Mouse (Mus musculus) thymus, adult 2 months (tissue): ENCODE measurements around the gene Tbp. TPM values are rescaled to one million over a fixed set of nuclear protein-coding genes. Genes with fewer than 3 reads are reported as not detected.

Experiments used
- DNase-seq: peaks from one replicate; pipeline ENCODE4 v3.0.0; 2021
- H3K27ac ChIP-seq: fragments of 200-500 bp; 2 replicates; pipeline ENCODE4 v1.5.1; 2012; ENCODE audit warnings: low read length, control low read depth; ENCODE audit not compliant: control insufficient read depth, insufficient read depth
- H3K27me3 ChIP-seq: fragments of 200-500 bp; 2 replicates; pipeline ENCODE4 v1.6.1; 2012; ENCODE audit warnings: mild to moderate bottlenecking, low read length, moderate library complexity, mixed read lengths; ENCODE audit not compliant: control insufficient read depth, insufficient read depth
- H3K36me3 ChIP-seq: fragments of 200-500 bp; 2 replicates; pipeline ENCODE4 v1.6.1; 2012; ENCODE audit warnings: mild to moderate bottlenecking, low read length, moderate library complexity; ENCODE audit not compliant: control insufficient read depth, insufficient read depth
- H3K4me1 ChIP-seq: fragments of 200-500 bp; replicated peaks from 2 replicates; pipeline ENCODE4 v1.6.1; 2012; ENCODE audit warnings: low read length; ENCODE audit not compliant: control insufficient read depth, insufficient read depth
- H3K4me3 ChIP-seq: fragments of 200-500 bp; 2 replicates; pipeline ENCODE4 v1.5.1; 2012; ENCODE audit warnings: mild to moderate bottlenecking, low read length, control low read depth, moderate library complexity; ENCODE audit not compliant: control insufficient read depth, insufficient read depth
- CTCF ChIP-seq: fragments of 200-500 bp; IDR thresholded peaks from 2 replicates; pipeline ENCODE4 v1.5.1; 2012; ENCODE audit warnings: mild to moderate bottlenecking, control low read depth, low read length, moderate library complexity, borderline replicate concordance; ENCODE audit not compliant: control insufficient read depth, poor library complexity, insufficient read depth; ENCODE audit errors: extremely low read depth
- POLR2A ChIP-seq: fragments of 200-500 bp; IDR thresholded peaks from 2 replicates; pipeline ENCODE4 v1.6.1; 2012; ENCODE audit warnings: mild to moderate bottlenecking, low read length, control low read depth, moderate library complexity; ENCODE audit not compliant: control insufficient read depth, poor library complexity, insufficient read depth; ENCODE audit errors: extremely low read depth
- WGBS: fragments of 180-500 bp; shearing (Covaris S2); methylation state at CpG from one replicate; pipeline ENCODE4 v1.1.7; 2018; 5-methylcytosine and 5-hydroxymethylcytosine counted together
- polyA plus RNA-seq: library from polyadenylated mRNA; depleted of rRNA; stranded (reverse); fragments of >200 nt; gene quantifications from 2 replicates; pipeline ENCODE4 v1.2.3, GENCODE M21; 2012

Tbp gene
- polyA plus RNA-seq, 1 experiment = 114 TPM

DNA sequence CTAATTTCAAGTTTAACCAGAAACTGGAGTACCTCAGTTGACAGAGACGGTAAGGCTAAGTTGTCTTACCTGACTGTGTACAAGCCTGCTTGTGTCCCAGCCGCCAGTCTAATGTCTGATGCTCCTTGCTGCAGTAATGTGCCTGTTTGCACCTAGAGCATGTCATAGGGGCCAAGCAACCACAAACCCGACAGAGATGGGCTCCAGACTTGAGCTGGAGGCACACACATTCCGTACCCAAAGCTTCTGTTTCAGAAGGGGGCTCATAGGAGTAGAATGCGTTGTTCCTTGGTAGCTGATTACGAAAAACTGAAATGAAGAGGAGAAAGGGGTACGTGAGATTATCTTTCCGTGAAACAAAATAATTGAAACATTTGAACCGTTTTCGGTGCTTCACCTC, 26.6 kb downstream of the Tbp start:
- no peak for DNase-seq
- H3K27me3 ChIP-seq = no peaks in the 10 kb centered on the region
- H3K4me3 ChIP-seq = peak overlapping the region; percentile 33
- no peak for TF ChIP-seq POLR2A
- TF ChIP-seq CTCF = no peak
- 22% methylated on average over 10 of the region's 10 CpGs for WGBS
- H3K4me1 ChIP-seq = peaks cover 6% of the 10 kb centered on the region
- peak overlapping the region; percentile 31; the same call in 1 of the 2 replicates for H3K27ac ChIP-seq
- H3K36me3 ChIP-seq = peaks cover 23% of the 10 kb centered on the region

DNA sequence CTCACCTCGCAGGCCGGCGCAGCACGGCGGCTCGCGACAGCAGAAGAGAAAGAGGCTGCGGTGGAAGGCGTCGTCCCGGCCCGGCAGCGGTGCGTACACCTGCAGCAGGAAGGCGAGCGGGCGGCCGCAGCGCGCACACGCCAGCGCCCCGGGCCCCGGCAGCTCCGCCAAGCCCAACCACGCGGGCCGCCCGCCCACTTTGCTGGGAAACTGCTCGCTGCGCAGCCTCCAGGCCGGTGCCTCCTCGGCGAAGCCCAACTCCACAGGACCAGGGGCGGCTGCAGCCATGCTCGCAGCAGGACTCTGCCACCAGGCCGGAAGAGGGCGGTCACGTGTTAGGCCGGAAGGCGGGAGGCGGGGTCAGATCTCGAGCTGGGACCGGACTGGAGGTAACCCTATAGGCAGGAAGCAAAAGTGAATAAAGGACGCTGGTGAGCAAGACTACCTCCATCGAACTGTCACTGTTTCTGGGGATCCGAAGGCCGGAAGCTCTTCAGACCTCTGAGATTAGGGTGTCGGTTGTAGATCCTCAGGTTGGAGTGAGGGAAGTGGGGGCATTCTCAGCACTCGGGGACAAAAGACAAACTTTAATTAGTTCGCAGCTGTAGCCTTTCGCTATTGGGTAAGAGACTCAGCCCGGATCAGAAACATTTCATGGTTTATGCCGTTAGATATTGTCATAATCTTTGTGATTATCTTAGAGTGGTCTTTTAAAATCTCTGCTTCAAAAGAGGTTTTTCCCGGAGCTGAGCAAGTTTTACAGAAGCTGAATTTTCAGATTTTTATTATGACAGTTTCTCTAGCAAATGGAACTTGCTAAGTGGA, 27.5 kb downstream of the Tbp start, which contains the start of gene Pdcd2:
TSS of gene Pdcd2 (minus strand) at position 316 of the 825 bp plus-strand sequence.
- H3K4me3 ChIP-seq = peak within 1 kb of the TSS; percentile 84
- H3K27me3 ChIP-seq = no peaks in the 10 kb centered on the region
- peak within 1 kb of the TSS; percentile 69 for H3K27ac ChIP-seq
- TF ChIP-seq POLR2A (peak; percentile 73), CTCF (peak; percentile 53; the same call in 1 of the 2 replicates)
- H3K36me3 ChIP-seq = peaks cover 15% of the 10 kb centered on the region
- 1% methylated on average over 55 of the region's 55 CpGs for WGBS
- peaks cover 6% of the 10 kb centered on the region for H3K4me1 ChIP-seq
- peak; percentile 95 for DNase-seq

DNA sequence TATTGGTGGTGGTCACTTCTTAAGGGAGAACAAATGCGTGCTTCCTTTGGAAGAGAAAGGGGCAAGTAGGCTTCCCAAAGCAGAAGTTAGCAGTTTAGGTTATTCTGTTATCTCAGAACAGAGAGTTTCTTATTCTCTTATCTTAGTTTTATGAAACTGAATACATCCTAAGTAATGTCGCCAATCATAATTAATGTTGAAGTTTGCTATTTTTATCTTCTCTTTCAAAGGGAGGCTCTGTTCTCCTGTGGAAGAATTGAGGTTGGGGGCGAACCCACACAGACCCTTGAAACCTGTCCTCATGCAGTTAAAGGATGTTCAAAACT, 28.1 kb downstream of the Tbp start:
- peaks cover 9% of the 10 kb centered on the region for H3K36me3 ChIP-seq
- H3K4me1 ChIP-seq = peaks cover 6% of the 10 kb centered on the region
- DNase-seq = no peak
- TF ChIP-seq POLR2A = no peak
- TF ChIP-seq CTCF = no peak
- no peak overlapping the region for H3K27ac ChIP-seq
- no peak overlapping the region for H3K4me3 ChIP-seq
- H3K27me3 ChIP-seq = no peaks in the 10 kb centered on the region
- 30% methylated on average over 3 of the region's 3 CpGs for WGBS

GRCm38 (mm10) chr17:15528887-15529286, 29.2 kb downstream of the Tbp start:
- Histone ChIP-seq H3K36me3 (peaks cover 8% of the 10 kb centered on the region), H3K4me1 (peaks cover 6% of the 10 kb centered on the region), H3K27ac (no peak overlapping the region), H3K27me3 (no peaks in the 10 kb centered on the region), H3K4me3 (no peak overlapping the region)
- WGBS = 36% methylated on average over 2 of the region's 2 CpGs
- TF ChIP-seq POLR2A (no peak), CTCF (no peak)
- DNase-seq = no peak

DNA sequence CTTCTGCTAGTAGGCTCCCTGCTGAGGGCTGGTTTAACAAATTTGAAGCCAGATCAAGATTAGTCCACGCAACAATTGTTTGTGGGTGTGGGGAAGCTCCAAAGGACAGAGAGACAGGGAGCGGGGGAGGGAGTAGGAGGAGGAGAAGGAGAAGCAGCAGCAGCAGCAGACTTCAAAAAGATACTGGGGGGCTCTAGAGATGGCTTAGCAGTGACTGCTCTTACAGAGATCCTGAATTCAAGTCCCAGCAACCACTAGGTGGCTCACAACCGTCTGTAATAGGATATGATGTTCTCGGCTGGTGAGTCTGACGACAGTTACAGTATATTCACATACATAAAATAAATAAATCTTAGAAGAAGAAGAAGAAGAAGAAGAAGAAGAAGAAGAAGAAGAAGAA, 30.5 kb downstream of the Tbp start:
- H3K4me1 ChIP-seq = peaks cover 6% of the 10 kb centered on the region
- H3K27me3 ChIP-seq = no peaks in the 10 kb centered on the region
- TF ChIP-seq POLR2A = no peak
- no peak for TF ChIP-seq CTCF
- peak; percentile 61 for DNase-seq
- no peak overlapping the region for H3K4me3 ChIP-seq
- no peak overlapping the region for H3K27ac ChIP-seq
- 47% methylated on average over 5 of the region's 5 CpGs for WGBS
- H3K36me3 ChIP-seq = no peaks in the 10 kb centered on the region

GRCm38 (mm10) chr17:15535162-15535800, 35.6 kb downstream of the Tbp start:
- peaks cover 9% of the 10 kb centered on the region for H3K27me3 ChIP-seq
- no peak overlapping the region for H3K4me3 ChIP-seq
- no peak for DNase-seq
- H3K27ac ChIP-seq = no peak overlapping the region
- no peaks in the 10 kb centered on the region for H3K4me1 ChIP-seq
- TF ChIP-seq CTCF = no peak
- no peak for TF ChIP-seq POLR2A
- 79% methylated on average over 11 of the region's 11 CpGs for WGBS
- H3K36me3 ChIP-seq = no peaks in the 10 kb centered on the region

DNA sequence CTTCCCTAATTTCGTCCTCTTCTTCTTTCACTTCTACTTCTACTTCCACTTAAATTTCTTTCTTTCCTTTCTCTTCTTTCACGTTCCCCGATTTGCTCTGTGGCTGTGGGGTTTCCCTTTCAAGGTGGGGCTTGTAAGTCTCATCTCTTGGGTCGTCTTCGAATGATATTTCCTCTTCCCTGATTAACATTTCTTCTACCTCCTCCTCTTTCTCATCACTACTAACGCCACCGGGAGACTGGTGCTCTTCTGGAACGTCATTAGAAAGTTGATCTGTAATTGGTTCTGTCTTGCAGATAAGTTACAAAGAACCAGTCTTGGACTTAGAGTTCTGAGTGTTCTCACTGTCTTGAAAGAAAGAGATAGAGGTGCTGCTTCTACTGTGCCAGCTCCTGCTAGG, 36.3 kb downstream of the Tbp start:
- Histone ChIP-seq H3K27me3 (peaks cover 9% of the 10 kb centered on the region), H3K36me3 (no peaks in the 10 kb centered on the region), H3K4me1 (no peaks in the 10 kb centered on the region), H3K27ac (no peak overlapping the region), H3K4me3 (no peak overlapping the region)
- DNase-seq = no peak
- 5% methylated on average over 8 of the region's 8 CpGs for WGBS
- TF ChIP-seq POLR2A (no peak), CTCF (no peak)
